Mouse (Mus musculus) heart, postnatal 36 days (tissue): ENCODE data around the gene Odf3b. TPM values are rescaled to one million over a fixed set of nuclear protein-coding genes. Genes with fewer than 3 reads are reported as not detected.

Experiments
- DNase-seq, 2 experiments: peaks; one replicate each; pipeline ENCODE4 v3.0.0; 2021 to 2022
- intact Hi-C: fragments of 180-260 bp; cut with DNase I; formaldehyde crosslinking; loops from one replicate; pipeline ENCODE4 v1.15.1; 2025
- total RNA-seq, 2 experiments: library from RNA; stranded (reverse); gene quantifications; 2 replicates each; pipeline ENCODE4 v1.2.3; 2021

Gene Odf3b
- total RNA-seq, 2 experiments from 2014 or later, result 0.97 to 0.98 TPM

- intact Hi-C loops, result loop anchor here (5.0 kb wide), 1 partner anchor 124 kb away; no protein-coding TSS in a partner anchor
- DNase-seq, result no peak
Observed at GRCm38 (mm10) chr15:89343325-89343724, 35.8 kb downstream of the Odf3b start.

- no peak for DNase-seq
- intact Hi-C loops, result loop anchor here (5.0 kb wide), 1 partner anchor 126 kb away; no protein-coding TSS in a partner anchor
Observed at GRCm38 (mm10) chr15:89341678-89342077, 37.4 kb downstream of the Odf3b start.

DNA sequence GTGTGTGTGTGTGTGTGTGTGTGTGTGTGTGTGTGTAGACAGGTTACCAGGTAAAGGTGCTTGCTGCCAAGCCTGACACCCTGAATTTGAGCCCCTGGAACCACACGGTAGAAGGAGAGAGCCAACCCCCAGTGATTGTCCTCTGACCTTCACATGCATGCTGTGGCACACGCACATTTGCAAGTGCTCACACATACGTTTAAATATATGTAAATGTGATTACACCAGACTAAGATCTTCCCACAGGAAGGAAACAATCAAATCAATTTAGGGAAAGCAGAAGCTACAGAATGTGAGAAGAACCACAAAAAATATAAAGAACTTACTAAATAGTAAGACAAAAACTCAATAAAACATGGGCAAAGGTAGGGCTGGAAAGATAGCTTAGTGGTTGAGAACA is 38.9 kb downstream of the Odf3b start:
- no peak for DNase-seq
- intact Hi-C loops, result loop anchor here (5.0 kb wide), 1 partner anchor 127 kb away; no protein-coding TSS in a partner anchor

DNA sequence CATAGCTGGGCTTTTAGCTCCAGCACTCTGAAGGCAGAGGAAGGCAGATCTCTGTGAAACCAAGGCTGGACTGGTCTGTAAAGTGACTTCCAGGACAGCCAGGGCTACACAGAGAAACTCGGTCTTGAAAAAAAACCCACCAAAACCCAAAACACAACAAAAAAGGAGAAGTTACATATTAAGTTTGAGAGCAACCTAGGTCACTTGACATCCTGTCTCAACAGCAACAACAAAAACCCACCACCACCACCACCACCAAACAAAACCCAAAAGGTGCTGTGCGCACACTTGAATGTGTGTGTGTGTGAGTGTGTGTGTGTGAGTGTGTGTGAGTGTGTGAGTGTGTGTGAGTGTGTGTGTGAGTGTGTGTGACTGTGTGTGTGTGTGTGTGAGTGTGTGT is 39.4 kb downstream of the Odf3b start:
- DNase-seq, result no peak
- intact Hi-C loops, result loop anchor here (5.0 kb wide), 1 partner anchor 128 kb away; no protein-coding TSS in a partner anchor

GRCm38 (mm10) chr15:89336422-89336821 is 42.7 kb downstream of the Odf3b start:
- no peak for DNase-seq
- intact Hi-C loops, result no loop called here

GRCm38 (mm10) chr15:89334774-89335537 is 44.1 kb downstream of the Odf3b start:
- intact Hi-C loops, result no loop called here
- DNase-seq, result no peak

GRCm38 (mm10) chr15:89334271-89334670 is 44.8 kb downstream of the Odf3b start, which contains the start of gene Miox:
TSS of gene Miox (plus strand) at chr15:89334398.
- DNase-seq, result no peak
- intact Hi-C loops, result no loop called here

Other genes starting within 250 kb of the Odf3b start
- gene Mapk12, start 238.6 kb downstream of the Odf3b start, total RNA-seq, result 10 to 100 TPM; 21.5 to 23.7 TPM
- gene Mapk11, start 229.7 kb downstream of the Odf3b start, total RNA-seq, result 1 to 10 TPM; 1.7 to 2.0 TPM
- gene Plxnb2, start 198.5 kb downstream of the Odf3b start, total RNA-seq, result 100 to 1,000 TPM in 1 of 2 experiments, 10 to 100 TPM in 1; 92.4 to 100 TPM
- 10 to 100 TPM in 1 of 2 experiments, 1 to 10 TPM in 1; 8.9 to 10.5 TPM for gene Dennd6b, start 182.8 kb downstream of the Odf3b start, total RNA-seq
- 10 to 100 TPM; 70.5 to 72.5 TPM for gene Ppp6r2, start 167.7 kb downstream of the Odf3b start, total RNA-seq
- 10 to 100 TPM; 65.7 to 75.5 TPM for gene Sbf1, start 64.0 kb downstream of the Odf3b start, total RNA-seq
- gene Adm2, start 56.6 kb downstream of the Odf3b start, total RNA-seq, result not detected
- not detected for gene Miox, start 44.9 kb downstream of the Odf3b start, total RNA-seq
- 10 to 100 TPM; 29.0 to 33.2 TPM for gene Lmf2, start 23.6 kb downstream of the Odf3b start, total RNA-seq
- gene Ncaph2, start 23.6 kb downstream of the Odf3b start, total RNA-seq, result 10 to 100 TPM; 50.4 to 58.6 TPM
- 10 to 100 TPM; 25.2 to 28.2 TPM for gene Sco2, start 5.4 kb downstream of the Odf3b start, total RNA-seq
- gene Tymp, start 2.2 kb downstream of the Odf3b start, total RNA-seq, result under 1 TPM; 0.41 to 0.64 TPM
- gene Klhdc7b, start 5.6 kb upstream of the Odf3b start, total RNA-seq, result not detected
- not detected for gene Syce3, start 31.2 kb upstream of the Odf3b start, total RNA-seq
- 100 to 1,000 TPM; 573 to 577 TPM for gene Cpt1b, start 46.6 kb upstream of the Odf3b start, total RNA-seq
- 1 to 10 TPM; 1.6 to 2.8 TPM for gene C730034F03Rik, start 50.3 kb upstream of the Odf3b start, total RNA-seq
- gene Gm44502, start 50.4 kb upstream of the Odf3b start, total RNA-seq, result 10 to 100 TPM; 14.5 to 17.8 TPM
- gene Chkb, start 50.6 kb upstream of the Odf3b start, total RNA-seq, result 10 to 100 TPM; 51.2 to 57.0 TPM
- gene Mapk8ip2, start 74.6 kb upstream of the Odf3b start, total RNA-seq, result under 1 TPM; 0.05 to 0.33 TPM
- 10 to 100 TPM; 12.2 to 14.1 TPM for gene Arsa, start 98.1 kb upstream of the Odf3b start, total RNA-seq
- gene Shank3, start 120.3 kb upstream of the Odf3b start, total RNA-seq, result 10 to 100 TPM; 47.0 to 56.3 TPM
- under 1 TPM; 0.25 to 0.68 TPM for gene Acr, start 189.0 kb upstream of the Odf3b start, total RNA-seq
- gene Rabl2, start 212.6 kb upstream of the Odf3b start, total RNA-seq, result 1 to 10 TPM; 4.4 to 5.4 TPM